Mouse (Mus musculus): Measurements from ENCODE around the gene Mrpl40. TPM values are rescaled to one million over a fixed set of nuclear protein-coding genes. Genes with fewer than 3 reads are reported as not detected.

Mrpl40 gene
- polyA plus RNA-seq (2015; fragmentation: Nextera tagmentation; extraction: Ambion mirVana) = 83.1 and 89.8 TPM in 2 replicates

DNA sequence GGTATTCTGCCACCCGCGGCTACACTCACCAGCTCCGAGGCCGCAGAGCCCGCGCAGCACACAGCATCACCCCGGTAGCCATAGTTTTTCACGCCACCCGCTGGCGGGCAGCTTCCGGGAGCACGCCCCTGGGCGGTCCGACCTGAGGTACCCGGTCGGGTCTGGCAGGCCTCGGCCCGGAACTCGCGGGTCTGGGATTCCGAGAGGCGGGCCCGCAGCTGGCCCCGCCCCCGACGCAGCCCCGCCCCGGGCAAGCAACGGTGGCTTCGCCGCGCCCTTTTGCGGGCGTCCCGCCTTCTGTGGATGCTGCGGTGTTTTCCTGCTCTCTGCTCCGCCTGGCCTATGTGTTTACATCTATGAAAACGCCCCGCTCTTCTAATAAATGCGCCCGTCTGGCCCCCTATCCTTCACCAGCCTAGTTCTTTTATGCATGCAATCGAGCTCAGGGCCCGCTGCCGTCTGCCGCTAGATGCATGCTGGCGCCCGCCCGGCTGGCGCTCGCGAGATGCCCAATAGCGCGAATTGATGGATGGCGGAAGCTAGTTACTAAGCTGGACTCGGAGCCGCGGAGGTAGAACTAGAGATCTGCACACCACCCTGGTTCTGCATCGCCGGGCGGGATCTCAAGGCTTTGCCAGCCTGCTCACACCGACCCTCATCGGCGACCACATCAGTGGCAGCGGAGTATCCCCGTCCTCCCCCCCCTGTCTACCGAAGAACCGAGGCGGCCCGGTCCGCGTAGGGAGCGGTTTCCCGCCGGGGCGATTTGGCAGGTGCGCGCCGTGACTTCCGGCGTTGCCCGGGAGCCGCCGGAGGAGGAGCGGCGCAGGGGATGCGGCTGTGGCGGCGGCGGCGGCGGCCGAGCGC lies at the start of gene Mrpl40, which contains the start of gene Hira:
Gene Mrpl40, minus strand, starts transcription at position 421 of the 867 bp plus-strand sequence.
Gene Hira, plus strand, starts transcription at position 596 of the 867 bp plus-strand sequence.
- no peaks in the 10 kb centered on the region for H3K9me3 ChIP-seq
- H3K27me3 ChIP-seq = no peaks in the 10 kb centered on the region
- peak; percentile 94 for ATAC-seq (ENCODE audit: insufficient number of reproducible peaks, low FRiP score, low TSS enrichment, low read depth)
- WGBS = under 1% methylated on average over 87 of the region's 93 CpGs
- H3K27ac ChIP-seq = peak within 1 kb of the TSS; percentile 97
- H3K36me3 ChIP-seq = peaks cover 27% of the 10 kb centered on the region
- H3K9ac ChIP-seq = peak within 1 kb of the TSS; percentile 85
- peaks cover 14% of the 10 kb centered on the region for H3K4me1 ChIP-seq
- peak within 1 kb of the TSS; percentile 97 for H3K4me3 ChIP-seq
- H3K4me2 ChIP-seq = peak within 1 kb of the TSS; percentile 81

DNA sequence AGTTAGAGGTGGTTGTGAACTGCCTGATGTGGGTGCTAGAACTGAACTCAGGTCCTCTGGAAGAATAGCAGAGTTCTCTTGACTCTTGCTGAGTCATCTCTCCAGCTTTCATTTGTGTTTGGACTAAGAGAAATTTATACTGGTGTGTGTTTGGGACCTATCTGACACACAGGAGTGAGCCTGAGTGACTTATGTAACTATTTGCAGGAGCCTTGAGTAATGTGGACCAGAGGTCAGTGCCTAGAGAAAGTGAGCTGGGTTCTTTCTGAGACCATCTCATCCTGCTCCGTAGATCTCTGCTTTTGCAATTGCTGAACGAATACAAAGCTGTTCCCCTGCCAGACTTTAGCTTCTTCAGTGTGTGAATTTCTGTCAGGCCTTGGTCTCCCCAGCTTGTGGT lies 45.1 kb upstream of the Mrpl40 start:
- Histone ChIP-seq H3K9me3 (no peaks in the 10 kb centered on the region), H3K27ac (no peak overlapping the region), H3K36me3 (peaks cover 83% of the 10 kb centered on the region), H3K27me3 (no peaks in the 10 kb centered on the region), H3K9ac (no peak overlapping the region), H3K4me1 (no peaks in the 10 kb centered on the region), H3K4me2 (no peak overlapping the region), H3K4me3 (no peak overlapping the region)
- 90% methylated on average over 2 of the region's 2 CpGs for WGBS
- no peak for ATAC-seq (ENCODE audit: insufficient number of reproducible peaks, low FRiP score, low TSS enrichment, low read depth)

DNA sequence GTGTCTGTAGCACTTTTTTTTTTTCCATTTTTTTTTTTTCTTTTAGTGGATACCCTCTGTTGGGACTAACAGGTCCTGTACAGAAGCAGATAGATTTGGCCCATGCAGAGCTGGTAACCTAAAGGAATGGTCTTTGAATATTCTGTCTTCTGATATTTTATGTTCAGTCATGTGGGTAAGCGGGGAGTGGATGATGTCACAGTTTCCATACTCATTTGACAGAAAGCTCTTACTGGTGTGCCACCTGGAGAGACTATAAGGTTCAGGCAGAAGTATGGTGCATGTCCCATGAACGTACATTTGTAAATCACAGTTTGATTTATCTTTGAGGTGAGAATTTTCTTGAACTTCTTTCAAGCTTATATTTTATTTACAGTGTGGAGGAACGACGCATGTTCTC lies 39.4 kb upstream of the Mrpl40 start:
- H3K27me3 ChIP-seq = no peaks in the 10 kb centered on the region
- H3K36me3 ChIP-seq = peaks cover 66% of the 10 kb centered on the region
- H3K9me3 ChIP-seq = no peaks in the 10 kb centered on the region
- H3K4me3 ChIP-seq = no peak overlapping the region
- H3K4me2 ChIP-seq = no peak overlapping the region
- no peak overlapping the region for H3K9ac ChIP-seq
- 93% methylated on average over 4 of the region's 4 CpGs for WGBS
- H3K27ac ChIP-seq = no peak overlapping the region
- ATAC-seq (ENCODE audit: insufficient number of reproducible peaks, low FRiP score, low TSS enrichment, low read depth) = no peak
- H3K4me1 ChIP-seq = no peaks in the 10 kb centered on the region

DNA sequence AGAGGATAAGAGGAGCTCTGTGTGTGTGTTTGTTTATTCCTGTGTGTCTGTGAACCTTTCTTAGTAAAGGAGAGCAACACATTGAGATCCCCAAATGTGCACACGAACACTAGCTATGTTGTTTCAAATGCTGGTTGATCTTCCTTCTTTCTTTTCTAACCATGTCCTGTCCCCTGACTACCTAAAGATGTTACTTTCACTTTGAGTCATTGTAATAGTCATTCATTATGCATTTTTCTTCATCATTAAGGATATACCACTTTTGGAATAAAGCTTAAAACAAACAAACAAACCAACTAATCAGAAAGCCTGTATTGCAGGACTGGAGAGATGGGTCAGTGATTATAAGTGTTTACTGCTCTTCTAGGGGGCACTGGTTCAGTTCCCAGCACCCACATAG lies 29.0 kb upstream of the Mrpl40 start:
- no peak overlapping the region for H3K9ac ChIP-seq
- no peak overlapping the region for H3K4me3 ChIP-seq
- H3K4me2 ChIP-seq = no peak overlapping the region
- no peaks in the 10 kb centered on the region for H3K4me1 ChIP-seq
- no peaks in the 10 kb centered on the region for H3K9me3 ChIP-seq
- no peak for ATAC-seq (ENCODE audit: insufficient number of reproducible peaks, low FRiP score, low TSS enrichment, low read depth)
- no peak overlapping the region for H3K27ac ChIP-seq
- H3K27me3 ChIP-seq = no peaks in the 10 kb centered on the region
- peaks cover 40% of the 10 kb centered on the region for H3K36me3 ChIP-seq
- 87% methylated on average over 1 of the region's 1 CpGs for WGBS

DNA sequence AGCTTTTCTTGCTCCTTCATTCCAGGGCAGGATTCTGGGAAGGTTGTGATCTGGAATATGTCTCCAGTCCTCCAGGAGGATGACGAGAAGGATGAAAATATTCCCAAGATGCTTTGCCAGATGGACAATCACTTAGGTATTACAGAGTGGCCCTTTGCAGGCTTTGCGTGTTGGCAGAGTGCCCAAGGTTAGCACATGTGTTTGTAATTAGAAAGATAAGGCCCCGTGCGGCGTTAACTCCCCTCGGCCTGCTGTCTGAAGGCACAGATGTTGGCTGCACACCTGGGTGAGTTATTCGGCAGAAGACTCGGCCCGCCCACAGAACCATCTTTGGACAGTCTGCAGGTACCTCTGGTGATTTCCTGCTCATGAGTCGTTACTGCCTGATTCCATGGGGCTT lies 19.8 kb upstream of the Mrpl40 start:
- Histone ChIP-seq H3K4me2 (no peak overlapping the region), H3K27ac (no peak overlapping the region), H3K27me3 (no peaks in the 10 kb centered on the region), H3K4me1 (no peaks in the 10 kb centered on the region), H3K9me3 (no peaks in the 10 kb centered on the region), H3K36me3 (peaks cover 39% of the 10 kb centered on the region), H3K4me3 (no peak overlapping the region), H3K9ac (no peak overlapping the region)
- 43% methylated on average over 10 of the region's 10 CpGs for WGBS
- ATAC-seq (ENCODE audit: insufficient number of reproducible peaks, low FRiP score, low TSS enrichment, low read depth) = no peak

DNA sequence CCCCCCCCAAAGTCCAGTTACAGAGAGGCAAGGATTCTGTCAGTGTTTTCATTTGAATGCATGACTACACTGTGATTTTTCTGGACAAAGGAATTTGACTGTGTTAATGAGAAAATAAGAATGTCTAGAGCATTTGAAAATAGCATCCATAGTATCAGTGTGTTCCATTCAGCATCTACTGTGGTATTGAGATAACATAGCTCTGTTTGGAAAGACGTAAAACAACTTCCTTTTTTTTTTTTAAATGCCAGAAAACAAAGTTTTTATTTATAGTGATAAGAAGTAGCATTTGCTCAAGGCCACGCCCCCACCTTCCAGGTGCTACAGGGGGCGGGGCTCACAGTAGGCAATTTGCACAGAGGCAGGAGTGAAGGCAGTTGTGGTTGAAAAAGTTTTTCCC lies 18.6 kb upstream of the Mrpl40 start:
- WGBS = 76% methylated on average over 3 of the region's 3 CpGs
- Histone ChIP-seq H3K9ac (no peak overlapping the region), H3K27ac (no peak overlapping the region), H3K4me3 (no peak overlapping the region), H3K4me1 (no peaks in the 10 kb centered on the region), H3K36me3 (peaks cover 34% of the 10 kb centered on the region), H3K9me3 (no peaks in the 10 kb centered on the region), H3K27me3 (no peaks in the 10 kb centered on the region), H3K4me2 (no peak overlapping the region)
- ATAC-seq (ENCODE audit: insufficient number of reproducible peaks, low FRiP score, low TSS enrichment, low read depth) = no peak

DNA sequence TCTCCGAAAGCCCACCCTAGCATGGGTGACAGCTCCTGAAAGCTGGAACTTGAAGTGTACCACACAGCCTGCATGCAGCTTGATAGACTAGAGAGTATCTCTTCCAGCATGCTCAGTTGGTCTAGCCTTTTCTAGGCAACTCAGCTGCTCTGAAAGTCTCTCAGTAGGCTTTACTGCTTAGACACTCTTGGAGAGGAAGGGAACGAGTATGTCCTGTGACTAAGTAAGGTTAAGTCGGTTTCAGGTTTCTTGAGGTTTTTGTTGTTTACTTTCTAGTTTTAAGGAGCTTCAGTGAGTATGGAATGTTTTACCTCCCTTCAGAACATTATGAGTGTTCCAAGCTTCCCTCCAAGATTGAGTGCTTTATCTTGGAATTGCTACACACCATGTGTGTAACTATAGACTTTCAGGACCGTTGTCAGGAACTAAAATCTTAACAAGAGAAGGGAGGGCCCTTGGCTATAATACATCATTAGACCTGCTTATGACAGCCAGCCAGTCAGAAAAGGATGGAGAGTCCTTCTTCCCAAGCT lies 17.2 kb upstream of the Mrpl40 start:
- Histone ChIP-seq H3K4me3 (no peak overlapping the region), H3K4me2 (no peak overlapping the region), H3K9me3 (no peaks in the 10 kb centered on the region), H3K36me3 (peaks cover 23% of the 10 kb centered on the region), H3K27ac (no peak overlapping the region), H3K27me3 (no peaks in the 10 kb centered on the region), H3K4me1 (no peaks in the 10 kb centered on the region), H3K9ac (no peak overlapping the region)
- ATAC-seq (ENCODE audit: insufficient number of reproducible peaks, low FRiP score, low TSS enrichment, low read depth) = no peak
- WGBS = 69% methylated on average over 4 of the region's 4 CpGs

DNA sequence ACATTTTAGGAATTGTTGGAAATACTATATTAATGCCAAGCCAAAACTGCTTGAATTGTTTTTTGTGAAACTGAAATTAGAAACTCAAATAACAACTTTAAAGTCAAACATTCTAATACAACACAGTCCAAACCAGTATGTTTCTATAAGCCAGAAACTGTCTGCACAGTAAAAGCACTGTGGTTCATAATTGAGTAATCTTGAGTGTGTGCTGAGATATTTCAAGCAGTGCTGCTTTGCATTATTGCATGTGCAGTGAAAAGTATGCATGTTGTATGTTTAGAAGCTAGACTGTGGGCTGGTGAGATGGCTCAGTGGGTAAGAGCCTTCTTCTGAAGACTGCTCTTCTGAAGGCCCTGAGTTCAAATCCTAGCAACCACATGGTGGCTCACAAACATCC lies 7.4 kb upstream of the Mrpl40 start:
- no peak overlapping the region for H3K4me2 ChIP-seq
- no peak overlapping the region for H3K4me3 ChIP-seq
- 0 out of 2 replicates have a peak, but pooled peaks cover 4% of the 10 kb centered on the region for H3K4me1 ChIP-seq
- no peaks in the 10 kb centered on the region for H3K9me3 ChIP-seq
- ATAC-seq (ENCODE audit: insufficient number of reproducible peaks, low FRiP score, low TSS enrichment, low read depth) = no peak
- H3K9ac ChIP-seq = no peak overlapping the region
- H3K27ac ChIP-seq = no peak overlapping the region
- 0 out of 2 replicates have a peak, but pooled peaks cover 10% of the 10 kb centered on the region for H3K36me3 ChIP-seq
- no peaks in the 10 kb centered on the region for H3K27me3 ChIP-seq

DNA sequence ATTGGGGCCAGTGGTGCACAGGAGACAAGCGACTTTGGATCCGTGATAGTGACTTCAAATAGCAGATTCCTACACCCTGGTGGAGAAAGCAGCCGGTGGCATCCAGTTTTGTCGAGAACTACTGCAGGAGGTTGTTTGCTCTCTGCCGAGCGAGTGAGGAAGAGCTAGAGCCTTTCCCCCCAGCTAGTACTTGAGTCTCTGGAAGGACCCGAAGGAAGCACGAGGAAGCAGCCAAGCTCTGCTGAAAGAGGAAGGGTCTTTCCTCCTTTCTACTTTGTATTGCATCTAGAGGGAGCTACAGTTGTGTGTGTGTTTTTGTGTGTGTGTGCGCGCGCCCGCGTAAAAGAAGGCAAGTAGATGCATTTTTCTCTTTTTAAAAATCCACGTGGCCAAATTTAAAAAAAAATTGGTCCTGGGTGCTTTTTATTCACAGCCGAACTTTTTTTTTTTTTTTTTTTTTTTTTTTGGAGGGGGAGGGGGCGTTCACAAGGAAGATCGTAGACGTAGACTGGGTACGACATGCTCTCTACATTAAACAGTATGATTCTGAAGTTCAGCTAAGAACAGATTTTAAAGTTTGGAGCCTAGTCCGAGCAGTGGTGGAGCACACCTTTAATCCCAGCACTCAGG lies 1.5 kb upstream of the Mrpl40 start:
- 22% methylated on average over 20 of the region's 20 CpGs for WGBS

DNA sequence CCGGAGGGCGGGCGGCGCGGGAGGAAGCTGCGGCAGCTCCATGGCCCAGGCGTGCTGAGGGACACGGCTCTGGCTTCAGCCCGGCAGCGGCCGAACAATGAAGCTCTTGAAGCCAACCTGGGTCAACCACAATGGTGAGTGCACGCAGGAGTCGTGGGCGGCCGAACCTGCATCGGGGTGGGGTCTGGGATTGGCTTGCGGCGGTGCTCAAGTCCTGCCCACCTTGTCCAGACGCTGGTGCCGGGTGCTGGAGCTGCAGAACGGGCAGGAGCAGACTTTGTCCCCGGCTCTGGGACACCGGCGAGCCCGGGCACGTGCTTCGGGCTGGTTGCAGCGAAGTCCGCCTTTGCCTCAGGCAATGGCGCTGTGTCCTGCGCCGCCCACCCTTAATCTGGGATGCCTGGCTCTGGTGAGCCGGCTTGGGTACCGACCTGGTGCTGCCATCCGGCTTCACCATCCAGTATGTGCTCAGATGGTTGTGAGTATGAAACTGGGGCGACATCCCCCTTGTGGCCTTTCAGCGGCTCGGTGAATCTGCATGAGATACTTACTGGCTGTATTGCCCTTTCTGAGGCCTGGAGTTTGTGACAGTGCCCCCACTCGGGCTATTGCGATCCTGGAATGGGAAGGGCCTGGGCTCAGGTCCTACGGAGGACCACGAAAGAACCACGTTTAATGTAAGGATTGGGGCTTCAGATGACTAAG lies 876 bp upstream of the Mrpl40 start:
- Histone ChIP-seq H3K9ac (peak overlapping the region; percentile 85), H3K4me3 (peak overlapping the region; percentile 97), H3K27me3 (no peaks in the 10 kb centered on the region), H3K4me2 (peak overlapping the region; percentile 81), H3K27ac (peak overlapping the region; percentile 97), H3K36me3 (peaks cover 20% of the 10 kb centered on the region), H3K4me1 (peaks cover 14% of the 10 kb centered on the region), H3K9me3 (no peaks in the 10 kb centered on the region)
- peak; percentile 40 for ATAC-seq (ENCODE audit: insufficient number of reproducible peaks, low FRiP score, low TSS enrichment, low read depth)
- WGBS = under 1% methylated on average over 42 of the region's 43 CpGs

More for the DNA sequence above, 1.5 kb upstream of the Mrpl40 start:
- H3K27ac ChIP-seq = peak overlapping the region; percentile 97
- H3K36me3 ChIP-seq = peaks cover 14% of the 10 kb centered on the region; the same call in 1 of the 2 replicates
- peak overlapping the region; percentile 97 for H3K4me3 ChIP-seq
- H3K9ac ChIP-seq = peak overlapping the region; percentile 85
- peaks cover 14% of the 10 kb centered on the region for H3K4me1 ChIP-seq
- no peaks in the 10 kb centered on the region for H3K27me3 ChIP-seq
- H3K9me3 ChIP-seq = no peaks in the 10 kb centered on the region
- H3K4me2 ChIP-seq = peak overlapping the region; percentile 81
- no peak; the same call in 1 of the 2 replicates for ATAC-seq (ENCODE audit: insufficient number of reproducible peaks, low FRiP score, low TSS enrichment, low read depth)

DNA sequence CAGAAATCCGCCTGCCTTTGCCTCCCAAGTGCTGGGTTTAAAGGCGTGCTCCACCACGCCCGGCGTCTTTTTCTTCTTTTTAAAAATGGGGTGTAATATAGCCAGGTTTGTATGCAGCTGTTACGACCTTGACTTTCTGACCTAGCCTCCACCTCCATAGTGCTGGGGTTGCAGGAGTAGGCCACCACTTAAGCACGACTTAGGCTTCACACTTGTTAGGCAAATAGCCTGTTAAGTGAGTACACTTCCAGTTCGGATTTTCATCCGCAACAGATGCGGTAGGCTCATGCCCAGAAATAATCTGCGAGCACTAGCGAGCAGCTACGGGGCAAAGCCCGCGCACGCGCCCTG lies 596 bp downstream of the Mrpl40 start:
- peaks cover 29% of the 10 kb centered on the region for H3K36me3 ChIP-seq
- H3K27ac ChIP-seq = peak overlapping the region; percentile 97
- H3K27me3 ChIP-seq = no peaks in the 10 kb centered on the region
- H3K9me3 ChIP-seq = no peaks in the 10 kb centered on the region
- H3K9ac ChIP-seq = peak overlapping the region; percentile 85
- WGBS = under 1% methylated on average over 17 of the region's 17 CpGs
- ATAC-seq (ENCODE audit: insufficient number of reproducible peaks, low FRiP score, low TSS enrichment, low read depth) = no peak; the same call in 1 of the 2 replicates
- H3K4me2 ChIP-seq = peak overlapping the region; percentile 81
- H3K4me3 ChIP-seq = peak overlapping the region; percentile 97
- peaks cover 14% of the 10 kb centered on the region for H3K4me1 ChIP-seq
